Mouse (Mus musculus) central nervous system, embryonic 14 days (tissue): Measurements from ENCODE around the gene Cryab. TPM values are rescaled to one million over a fixed set of nuclear protein-coding genes. Genes with fewer than 3 reads are reported as not detected.

Experiments
- polyA plus RNA-seq: library from polyadenylated mRNA; depleted of rRNA; stranded (reverse); fragments of >200 nt; gene quantifications from 2 replicates; pipeline ENCODE4 v1.2.3, GENCODE M21; 2012; rRNA removed

The Cryab gene
- polyA plus RNA-seq = 4.3 and 17.1 TPM in 2 replicates

DNA sequence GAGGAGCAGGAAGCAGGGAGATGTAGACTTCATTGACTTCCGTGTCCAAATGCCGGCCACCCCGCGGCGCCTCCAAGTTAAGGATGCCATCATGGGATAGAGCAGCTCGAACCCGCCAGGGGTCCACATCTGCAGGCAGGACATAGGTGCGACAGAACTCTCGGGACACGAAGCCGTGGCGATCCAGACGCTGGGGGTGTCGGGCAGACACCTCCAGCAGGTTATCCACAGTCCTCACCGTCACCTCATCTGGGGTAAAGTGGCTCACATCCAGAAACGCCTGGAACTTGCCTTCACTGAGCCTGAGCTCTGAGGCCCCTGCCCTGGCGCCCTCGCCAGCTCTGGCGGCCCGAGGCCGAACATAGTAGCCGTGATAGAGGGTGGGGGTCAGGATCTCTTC is at the start of gene Cryab:
Gene Cryab (plus strand): TSS at position 3 of the 400 bp plus-strand sequence.

DNA sequence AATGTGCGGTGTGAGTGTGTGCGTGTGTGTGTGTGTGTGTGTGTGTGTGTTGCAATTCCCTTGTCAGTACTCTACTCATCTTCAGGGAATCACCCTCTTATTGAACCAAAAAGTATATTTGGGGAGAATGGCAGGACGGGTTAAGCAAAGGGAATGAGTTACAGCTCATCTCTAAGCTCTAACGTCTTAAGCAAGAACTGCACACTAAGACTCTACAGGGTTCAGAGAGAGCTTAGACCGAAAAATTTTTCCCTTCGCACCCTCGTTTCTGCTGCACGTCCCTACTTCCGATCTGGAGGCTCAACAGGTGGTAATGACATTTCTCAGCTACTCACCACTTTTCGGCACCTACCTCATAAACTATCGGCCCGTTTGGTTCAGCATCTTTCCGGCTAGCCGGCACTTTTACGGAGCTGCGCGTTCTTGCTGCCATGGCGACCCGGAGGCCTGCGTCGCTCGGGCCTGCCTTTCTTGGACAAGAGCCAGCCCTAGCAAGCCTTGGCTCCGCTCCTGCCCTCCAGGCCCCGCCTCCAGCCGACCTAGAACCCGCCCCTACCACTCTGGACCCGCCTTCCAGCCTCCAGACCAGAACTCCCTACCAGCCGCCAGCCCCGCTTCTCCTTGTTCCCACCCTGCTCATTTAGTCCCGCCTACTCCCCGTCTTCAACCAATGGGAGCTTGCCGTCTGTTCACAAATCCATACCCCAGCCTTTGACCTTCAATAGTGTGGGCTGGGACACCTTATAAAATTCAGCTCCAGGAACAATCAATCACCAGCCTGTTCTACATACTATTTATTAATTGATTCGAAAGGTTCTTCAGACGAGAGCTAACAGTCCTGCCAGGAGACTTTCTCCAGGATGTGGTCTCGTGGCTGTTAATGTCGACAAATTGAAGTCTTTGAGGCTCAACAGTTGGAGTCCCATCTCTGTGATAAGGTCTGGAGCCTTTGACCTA is 11.9 kb upstream of the Cryab start, which contains the start of gene Dixdc1:
Gene Dixdc1 (minus strand): TSS at position 604 of the 957 bp plus-strand sequence.

DNA sequence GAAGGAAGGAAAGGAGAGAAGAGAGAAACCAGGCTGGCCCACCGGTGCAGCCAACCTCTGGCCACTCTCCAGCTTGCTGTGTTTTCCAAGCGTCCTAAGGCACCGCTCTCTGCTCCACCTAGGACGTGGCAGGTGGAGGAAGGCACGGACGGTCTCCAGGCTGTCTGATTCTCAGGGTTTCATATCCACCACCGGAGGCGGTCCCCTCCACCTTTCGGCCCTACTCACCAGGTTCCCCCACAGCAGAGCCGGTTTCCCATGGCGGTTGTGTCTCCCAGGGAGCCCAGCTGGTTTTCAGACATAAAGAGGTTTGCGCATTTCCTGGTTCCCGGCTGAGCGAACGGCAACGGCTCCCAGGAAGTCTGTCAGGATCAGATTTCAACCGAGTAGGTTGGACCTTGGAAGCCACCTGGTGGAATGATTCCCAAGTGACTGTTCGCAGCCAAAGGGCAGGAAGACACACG is 4.9 kb upstream of the Cryab start, which contains the start of gene 2310030G06Rik:
Gene 2310030G06Rik (minus strand): TSS at position 323 of the 464 bp plus-strand sequence.

DNA sequence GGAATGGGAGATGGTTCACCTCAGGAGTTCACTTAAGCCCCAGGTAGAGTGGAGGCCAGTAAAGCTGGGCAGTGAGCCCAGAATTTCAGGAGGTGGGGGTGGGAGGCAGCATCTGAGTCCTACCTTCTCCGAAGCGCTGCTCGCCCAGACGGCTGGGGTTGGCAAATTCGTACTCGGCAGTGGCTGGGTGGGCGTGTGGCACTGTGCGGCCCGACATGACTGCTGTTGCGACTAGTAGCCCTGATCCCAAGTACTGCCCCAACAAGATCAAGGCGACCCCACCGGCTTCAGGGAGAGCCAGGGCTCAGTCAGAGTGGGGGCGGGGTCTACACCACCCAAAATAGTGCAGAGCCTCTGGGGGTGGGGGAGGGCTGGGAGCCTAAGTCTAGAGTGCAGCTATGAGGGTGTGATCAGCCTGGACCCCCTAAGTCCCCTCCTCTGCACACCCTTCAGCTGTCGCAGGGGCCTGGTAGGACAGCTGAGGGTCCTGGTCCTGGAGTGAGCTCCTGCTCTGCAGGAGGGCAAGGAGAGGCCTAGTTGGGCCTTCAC is 1.0 kb downstream of the Cryab start, which contains the start of gene Hspb2:
Gene Hspb2 (minus strand): TSS at position 301 of the 549 bp plus-strand sequence.

DNA sequence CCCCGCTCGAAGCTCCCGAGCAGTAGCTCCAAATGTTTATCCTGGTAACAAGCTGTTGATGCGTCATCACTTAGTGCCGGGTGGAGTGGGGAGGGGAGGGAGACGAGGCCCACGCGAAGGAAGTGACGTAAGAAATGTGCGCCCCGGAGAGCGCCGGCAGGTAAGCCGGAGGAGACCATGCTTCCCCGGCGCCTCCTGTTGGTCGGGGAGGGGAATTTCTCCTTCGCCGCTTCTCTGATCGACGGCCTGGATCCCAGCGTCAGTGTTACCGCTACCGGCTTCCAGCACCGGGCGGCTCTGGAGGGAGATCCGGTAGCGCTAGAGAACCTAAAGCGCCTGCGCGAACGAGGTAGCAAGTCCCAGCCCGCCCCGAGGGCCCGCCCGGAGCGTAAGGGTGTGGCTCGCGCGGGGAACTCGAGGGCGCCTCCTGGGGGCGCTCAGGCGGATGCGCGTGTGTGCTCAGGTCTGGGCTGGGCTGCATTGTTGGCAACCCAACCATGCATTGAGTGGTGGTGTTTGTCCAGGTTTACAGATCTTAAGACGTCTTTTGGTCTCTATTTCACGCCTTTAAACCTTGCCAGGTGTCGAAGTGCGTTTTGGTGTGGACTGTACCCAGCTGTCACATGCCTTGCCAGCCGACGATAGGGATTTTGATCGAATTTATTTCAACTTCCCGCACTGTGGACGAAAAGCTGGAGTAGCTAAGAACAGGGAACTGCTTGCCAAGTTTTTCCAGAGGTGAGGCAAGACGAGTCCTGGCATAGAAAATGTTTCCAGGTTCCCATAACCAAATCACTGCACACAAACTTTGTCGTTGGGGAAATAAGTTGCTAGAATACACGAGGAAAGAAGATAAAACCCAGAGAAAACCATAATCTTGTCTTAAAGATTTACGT is 17.2 kb downstream of the Cryab start, which contains the start of gene Fdxacb1:
Gene Fdxacb1 (plus strand): TSS at position 130 of the 896 bp plus-strand sequence.

DNA sequence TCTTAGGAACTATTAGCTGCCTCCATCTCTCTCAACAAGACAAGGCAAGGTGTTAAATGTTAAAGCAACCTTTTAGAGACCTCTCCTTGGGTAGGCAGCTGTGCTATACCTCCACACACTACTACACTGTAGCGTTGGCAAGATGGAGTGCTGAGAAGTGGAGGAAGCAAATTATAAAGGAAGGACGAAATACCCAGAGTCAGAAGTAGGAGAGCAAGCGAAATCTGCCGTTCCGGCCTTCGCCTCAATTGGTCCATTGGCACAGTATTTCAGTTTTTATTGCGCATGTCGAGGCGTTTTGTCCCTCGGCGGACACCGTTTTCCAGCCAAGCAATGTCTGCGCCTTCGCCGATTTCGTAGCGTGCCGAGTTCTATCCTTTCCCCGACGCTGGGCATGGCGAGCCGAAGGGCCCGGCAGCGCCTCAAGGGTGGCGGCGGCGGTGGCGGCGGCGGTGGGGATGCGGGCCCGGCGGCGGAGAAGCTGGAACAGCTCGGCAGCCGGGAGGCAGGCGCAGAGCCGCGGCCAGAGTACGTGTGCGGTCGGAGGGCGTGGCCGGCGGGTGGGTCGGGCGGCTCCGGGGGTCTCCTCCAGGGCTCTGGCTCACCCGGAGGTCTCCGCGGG is 24.0 kb downstream of the Cryab start, which contains the start of the genes Alg9 and 1110032A03Rik:
Gene Alg9 (plus strand): TSS at position 29 of the 622 bp plus-strand sequence.
Gene 1110032A03Rik (minus strand): TSS at position 530 of the 622 bp plus-strand sequence.

Other genes with a start within 250 kb of the Cryab start
- gene Pts, start 222.6 kb upstream of the Cryab start, polyA plus RNA-seq = 82.2 and 86.4 TPM in 2 replicates
- gene Il18, start 196.5 kb upstream of the Cryab start, polyA plus RNA-seq = 14.3 and 17.1 TPM in 2 replicates
- 0.35 and 0.48 TPM in 2 replicates for gene Bco2, start 196.1 kb upstream of the Cryab start, polyA plus RNA-seq
- gene Tex12, start 190.0 kb upstream of the Cryab start, polyA plus RNA-seq = not detected in 2 replicates
- 145 and 152 TPM in 2 replicates for gene Sdhd, start 147.5 kb upstream of the Cryab start, polyA plus RNA-seq
- gene Timm8b, start 147.4 kb upstream of the Cryab start, polyA plus RNA-seq = 368 and 467 TPM in 2 replicates
- 3.9 and 4.9 TPM in 2 replicates for gene Pih1d2, start 134.0 kb upstream of the Cryab start, polyA plus RNA-seq
- gene Nkapd1, start 133.9 kb upstream of the Cryab start, polyA plus RNA-seq = 22.2 and 22.6 TPM in 2 replicates
- 30.6 and 34.2 TPM in 2 replicates for gene Dlat, start 91.5 kb upstream of the Cryab start, polyA plus RNA-seq
- 31.3 and 33.4 TPM in 2 replicates for gene Dixdc1, start 11.8 kb upstream of the Cryab start, polyA plus RNA-seq
- 1.4 and 2.1 TPM in 2 replicates for gene 2310030G06Rik, start 4.8 kb upstream of the Cryab start, polyA plus RNA-seq
- 0.95 and 9.7 TPM in 2 replicates for gene Hspb2, start 1.0 kb downstream of the Cryab start, polyA plus RNA-seq
- gene Fdxacb1, start 16.9 kb downstream of the Cryab start, polyA plus RNA-seq = 6.8 and 7.7 TPM in 2 replicates
- 38.1 and 40.1 TPM in 2 replicates for gene Alg9, start 23.7 kb downstream of the Cryab start, polyA plus RNA-seq
- 43.7 and 47.8 TPM in 2 replicates for gene 1110032A03Rik, start 24.2 kb downstream of the Cryab start, polyA plus RNA-seq
- 29.8 and 38.0 TPM in 2 replicates for gene Ppp2r1b, start 94.0 kb downstream of the Cryab start, polyA plus RNA-seq